Mouse (Mus musculus) forebrain, embryonic 11.5 days (tissue): ENCODE measurements at regions not wholly inside any gene's neighbourhood (a gene's known extent, or its start where the extent isn't known, plus 50 kb on each side); places are given as distances from the start of the nearest gene placed in this dataset.

Experiments
- ATAC-seq: fragments of 200-750 bp; cut with Nextera tagmentation; replicated peaks from 2 replicates; pipeline ENCODE4 v1.8.0; 2017; ENCODE audit warnings: moderate TSS enrichment; ENCODE audit not compliant: low FRiP score
- DNase-seq: peaks from one replicate; pipeline ENCODE4 v3.0.0-alpha.2; 2017; ENCODE audit warnings: low spot score
- H3K27ac ChIP-seq: fragments of 300-500 bp; sonication (generic); 2 replicates; pipeline ENCODE4 v1.5.1; 2014; ENCODE audit warnings: low read depth, low read length
- H3K27me3 ChIP-seq: fragments of 300-500 bp; sonication (generic); 2 replicates; pipeline ENCODE4 v1.6.1; 2014; ENCODE audit warnings: mild to moderate bottlenecking, low read length, mixed read lengths; ENCODE audit not compliant: control insufficient read depth, insufficient read depth
- H3K36me3 ChIP-seq: fragments of 300-500 bp; sonication (generic); 2 replicates; pipeline ENCODE4 v1.6.1; 2014; ENCODE audit warnings: mild to moderate bottlenecking, low read length, moderate library complexity, mixed read lengths; ENCODE audit not compliant: control insufficient read depth, insufficient read depth
- H3K4me1 ChIP-seq: fragments of 300-500 bp; sonication (generic); replicated peaks from 2 replicates; pipeline ENCODE4 v1.6.1; 2014; ENCODE audit warnings: low read length, mixed read lengths; ENCODE audit not compliant: control insufficient read depth, insufficient read depth
- H3K4me2 ChIP-seq: fragments of 300-500 bp; sonication (generic); 2 replicates; pipeline ENCODE4 v1.6.1; 2014; ENCODE audit warnings: low read depth, mild to moderate bottlenecking, low read length, moderate library complexity, mixed read lengths; ENCODE audit not compliant: severe bottlenecking
- H3K4me3 ChIP-seq: fragments of 300-500 bp; sonication (generic); 2 replicates; pipeline ENCODE4 v1.5.1; 2014; ENCODE audit warnings: low read depth, low read length
- H3K9ac ChIP-seq: fragments of 300-500 bp; sonication (generic); 2 replicates; pipeline ENCODE4 v1.6.1; 2014; ENCODE audit warnings: low read length
- H3K9me3 ChIP-seq: fragments of 300-500 bp; sonication (generic); 2 replicates; pipeline ENCODE4 v1.6.1; 2016; ENCODE audit warnings: low read length, mixed read lengths; ENCODE audit not compliant: control insufficient read depth
- WGBS: fragments of 180-500 bp; shearing (Covaris S2); extraction: QIAGEN DNeasy Blood & Tissue Kit; methylation state at CpG from one replicate; pipeline ENCODE4 v1.1.7; 2014; 5-methylcytosine and 5-hydroxymethylcytosine counted together

- H3K9me3 ChIP-seq = no peaks in the 10 kb centered on the region
- H3K4me1 ChIP-seq = no peaks in the 10 kb centered on the region
- no peaks in the 10 kb centered on the region for H3K36me3 ChIP-seq
- H3K9ac ChIP-seq = no peak overlapping the region
- no peak overlapping the region for H3K27ac ChIP-seq
- no peak overlapping the region for H3K4me2 ChIP-seq
- DNase-seq (no peak), ATAC-seq (no peak)
- no peaks in the 10 kb centered on the region for H3K27me3 ChIP-seq
- H3K4me3 ChIP-seq = no peak overlapping the region
- 79% methylated on average over 2 of the region's 2 CpGs for WGBS
Measured at GRCm38 (mm10) chr14:21932771-21933170, 56.6 kb downstream of the Zfp503 start.

- Histone ChIP-seq H3K4me3 (no peak overlapping the region), H3K4me1 (no peaks in the 10 kb centered on the region), H3K4me2 (no peak overlapping the region), H3K27ac (no peak overlapping the region), H3K27me3 (no peaks in the 10 kb centered on the region), H3K9me3 (no peaks in the 10 kb centered on the region), H3K9ac (no peak overlapping the region), H3K36me3 (no peaks in the 10 kb centered on the region)
- WGBS = 58% methylated on average over 7 of the region's 7 CpGs
- DNase-seq = no peak
- no peak for ATAC-seq
Measured at GRCm38 (mm10) chr14:21931944-21932343, 57.5 kb downstream of the Zfp503 start.

DNA sequence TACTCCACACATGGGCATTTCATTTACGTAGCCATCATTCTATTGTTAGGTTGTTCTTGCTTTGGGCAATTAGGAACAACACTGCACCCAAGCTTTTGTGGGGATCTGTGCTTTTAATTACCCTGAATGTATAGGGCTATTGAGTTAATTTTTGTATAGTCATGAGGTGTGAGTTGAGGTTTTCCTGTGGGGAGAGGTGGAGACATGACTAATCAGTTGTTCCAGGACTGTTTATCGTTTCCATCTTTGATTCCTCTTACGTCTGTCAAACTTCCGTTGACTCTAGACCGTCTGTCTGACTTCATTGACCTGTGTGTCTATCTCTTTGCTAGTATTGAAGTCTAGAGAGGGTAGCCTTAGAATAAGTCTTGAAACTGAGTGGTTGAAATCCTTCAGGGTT is 60.4 kb downstream of the Zfp503 start:
- no peak overlapping the region for H3K4me2 ChIP-seq
- no peaks in the 10 kb centered on the region for H3K4me1 ChIP-seq
- 82% methylated on average over 5 of the region's 5 CpGs for WGBS
- H3K27me3 ChIP-seq = no peaks in the 10 kb centered on the region
- ATAC-seq = no peak
- H3K9me3 ChIP-seq = no peaks in the 10 kb centered on the region
- no peak overlapping the region for H3K27ac ChIP-seq
- no peak for DNase-seq
- H3K9ac ChIP-seq = no peak overlapping the region
- H3K4me3 ChIP-seq = no peak overlapping the region
- no peaks in the 10 kb centered on the region for H3K36me3 ChIP-seq

DNA sequence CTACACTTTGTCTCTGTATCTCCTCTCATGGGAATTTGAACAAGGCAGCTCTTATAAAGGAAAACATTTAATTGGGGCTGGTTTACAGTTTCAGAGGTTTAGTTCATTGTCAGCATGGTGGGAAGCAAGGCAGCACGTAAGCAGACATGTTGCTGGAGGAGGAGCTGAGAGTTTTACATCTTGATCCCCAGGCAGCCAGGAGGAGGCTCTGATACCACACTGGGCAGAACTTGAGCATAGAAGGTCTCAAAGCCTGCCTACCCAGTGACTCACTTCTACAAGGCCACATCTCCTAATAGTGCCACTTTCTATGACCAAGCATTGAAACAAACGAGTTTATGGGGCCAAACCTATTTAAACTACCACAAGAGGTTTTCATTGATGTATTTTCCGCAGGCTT is 67.9 kb upstream of the Comtd1 start:
- WGBS = 80% methylated on average over 3 of the region's 3 CpGs
- no peak overlapping the region for H3K4me2 ChIP-seq

DNA sequence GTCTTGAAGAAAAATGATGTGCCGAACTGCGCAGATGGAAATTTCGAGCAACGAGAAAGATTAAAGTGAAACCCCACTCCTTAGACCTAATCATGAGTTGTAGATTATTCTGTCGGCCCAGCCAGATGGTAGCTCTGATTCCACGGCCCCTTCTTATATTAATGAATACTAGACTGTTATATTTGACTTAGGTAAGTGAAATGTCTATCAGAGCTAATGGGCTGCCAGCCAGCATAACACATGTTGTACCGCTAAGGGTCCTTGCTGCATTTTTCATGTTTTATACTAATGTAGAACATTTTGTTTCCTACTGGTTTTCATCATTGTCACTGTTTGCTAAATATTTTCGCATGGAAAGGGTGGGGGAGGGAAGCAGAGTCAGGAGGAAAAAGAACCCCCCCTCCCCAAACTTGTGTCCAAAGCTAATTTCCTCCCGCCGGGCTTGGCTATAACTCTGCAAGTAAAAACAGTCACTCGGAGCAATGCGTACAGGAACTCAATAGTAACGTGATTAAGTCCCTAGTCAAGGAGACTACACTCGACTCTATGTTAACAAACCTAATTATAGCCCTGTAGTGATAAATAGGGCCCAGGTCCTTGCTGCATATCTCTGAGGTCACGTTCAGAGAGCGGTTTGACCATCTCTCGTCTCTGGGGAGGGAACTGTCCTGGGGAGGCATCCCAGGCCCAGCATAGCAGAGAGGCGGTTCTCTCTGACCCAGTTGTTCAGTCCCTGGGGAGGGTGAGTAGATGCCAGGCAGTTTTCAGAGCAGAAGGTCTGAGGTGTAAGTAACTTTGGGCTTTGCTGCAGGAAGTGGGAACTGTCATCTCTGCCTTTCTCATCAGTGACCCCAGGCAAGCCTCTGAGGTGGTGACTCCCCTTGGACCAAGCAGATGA is 56.0 kb upstream of the Comtd1 start:
- no peak overlapping the region for H3K9ac ChIP-seq
- 85% methylated on average over 18 of the region's 18 CpGs for WGBS
- no peaks in the 10 kb centered on the region for H3K4me1 ChIP-seq
- H3K36me3 ChIP-seq = no peaks in the 10 kb centered on the region
- no peaks in the 10 kb centered on the region for H3K27me3 ChIP-seq
- DNase-seq = no peak
- no peaks in the 10 kb centered on the region for H3K9me3 ChIP-seq
- H3K4me2 ChIP-seq = no peak overlapping the region
- no peak for ATAC-seq
- H3K27ac ChIP-seq = no peak overlapping the region
- H3K4me3 ChIP-seq = no peak overlapping the region

More for the DNA sequence above, 67.9 kb upstream of the Comtd1 start:
- Histone ChIP-seq H3K36me3 (no peaks in the 10 kb centered on the region), H3K4me1 (no peaks in the 10 kb centered on the region), H3K27me3 (no peaks in the 10 kb centered on the region), H3K4me3 (no peak overlapping the region), H3K27ac (no peak overlapping the region), H3K9ac (no peak overlapping the region), H3K9me3 (no peaks in the 10 kb centered on the region)
- no peak for ATAC-seq
- DNase-seq = no peak

GRCm38 (mm10) chr14:21903562-21904497 is 55.1 kb upstream of the Comtd1 start:
- Histone ChIP-seq H3K4me3 (no peak overlapping the region), H3K27ac (no peak overlapping the region), H3K9me3 (no peaks in the 10 kb centered on the region), H3K36me3 (no peaks in the 10 kb centered on the region), H3K4me1 (no peaks in the 10 kb centered on the region), H3K27me3 (no peaks in the 10 kb centered on the region), H3K4me2 (no peak overlapping the region), H3K9ac (no peak overlapping the region)
- 59% methylated on average over 23 of the region's 23 CpGs for WGBS
- DNase-seq (peak; percentile 60), ATAC-seq (no peak)

- 68% methylated on average over 1 of the region's 1 CpGs for WGBS
- no peaks in the 10 kb centered on the region for H3K27me3 ChIP-seq
- no peak overlapping the region for H3K4me2 ChIP-seq
- no peaks in the 10 kb centered on the region for H3K36me3 ChIP-seq
- peak; percentile 10 for DNase-seq
- no peaks in the 10 kb centered on the region for H3K9me3 ChIP-seq
- no peak overlapping the region for H3K27ac ChIP-seq
- ATAC-seq = no peak
- no peak overlapping the region for H3K4me3 ChIP-seq
- H3K9ac ChIP-seq = no peak overlapping the region
- H3K4me1 ChIP-seq = no peaks in the 10 kb centered on the region
Measured at GRCm38 (mm10) chr14:21902856-21903255, 54.1 kb upstream of the Comtd1 start.

DNA sequence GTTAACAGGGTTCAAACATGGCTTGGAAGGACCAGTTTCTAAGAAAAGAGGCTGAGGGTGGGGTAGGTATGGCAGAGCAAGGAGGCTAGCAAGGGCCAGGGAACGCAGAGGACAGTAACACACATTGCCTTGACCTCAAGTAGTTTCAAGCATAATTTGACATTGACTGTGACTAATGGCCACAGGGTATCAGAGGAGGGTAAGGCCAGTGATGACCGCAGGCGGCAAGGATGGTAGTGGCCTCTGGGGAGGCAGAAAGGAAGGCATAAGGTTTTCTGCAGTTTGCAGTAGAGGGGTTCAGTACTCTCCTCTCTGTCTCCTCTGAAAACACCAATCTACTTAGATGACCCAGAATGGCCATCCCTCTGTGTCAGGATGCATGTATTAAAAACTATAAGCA is 53.7 kb upstream of the Comtd1 start:
- Histone ChIP-seq H3K9ac (no peak overlapping the region), H3K36me3 (no peaks in the 10 kb centered on the region), H3K9me3 (no peaks in the 10 kb centered on the region), H3K27me3 (no peaks in the 10 kb centered on the region), H3K4me2 (no peak overlapping the region), H3K4me3 (no peak overlapping the region), H3K4me1 (no peaks in the 10 kb centered on the region), H3K27ac (no peak overlapping the region)
- no peak for DNase-seq
- ATAC-seq = no peak
- WGBS = 97% methylated on average over 3 of the region's 3 CpGs
